21 mouse cellular contexts compared by ENCODE assay signal in the genomic region with DNA sequence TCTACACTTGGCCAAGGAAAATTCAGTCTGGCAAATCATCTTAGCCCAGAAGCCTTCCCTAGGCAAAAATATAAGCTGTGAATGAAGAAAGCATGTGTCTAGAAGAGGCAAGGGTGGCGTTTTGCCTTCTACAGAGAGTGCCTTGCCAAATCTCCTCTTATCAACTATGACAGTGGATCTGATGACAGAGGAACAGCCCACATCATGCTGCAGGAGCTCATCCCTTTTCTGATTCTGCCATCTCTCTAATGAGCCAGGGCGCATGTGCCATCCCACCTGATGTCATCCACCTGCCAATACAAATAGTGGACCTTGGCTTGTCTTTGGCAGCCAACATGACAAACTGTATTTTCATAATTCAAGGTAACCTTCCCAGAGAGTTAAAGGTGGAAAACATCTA.
A peak's percentile ranks its signal among the peaks of the same experiment; 100 is the strongest.
DNase-seq lines count a peak whose midpoint lies in the region; ATAC-seq and TF ChIP-seq lines count a peak whose summit lies in the region.
"Had no signal": no experiment of that assay in that cellular context is flagged by ENCODE, and none has a peak within 500 bp of the region (broad histone marks: within the 10 kb centered on the region; RNA-seq: fewer than 3 reads in every experiment).

No protein-coding gene starts in this region.

- H3K27me3 ChIP-seq in forebrain, embryonic 14.5 days (replicated peaks; ENCODE audit: control insufficient read depth, insufficient read depth, low read length), result no peaks in the 10 kb centered on the region
- no peaks in the 10 kb centered on the region for H3K27me3 ChIP-seq in forebrain, embryonic 12.5 days
- H3K27me3 ChIP-seq in kidney, embryonic 15.5 days, result no peaks in the 10 kb centered on the region
- H3K27me3 ChIP-seq in midbrain, embryonic 10.5 days (ENCODE audit: low read depth, poor library complexity, severe bottlenecking), result no peaks in the 10 kb centered on the region
- H3K27me3 ChIP-seq: CH12.LX; embryonic facial prominence, embryonic 13.5 days; heart, embryonic 12.5 days; intestine, embryonic 15.5 days; Patski had no signal

- no peak overlapping the region for H3K4me2 ChIP-seq in forebrain, embryonic 14.5 days (ENCODE audit: low read length)
- H3K4me2 ChIP-seq in forebrain, embryonic 12.5 days, result no peak overlapping the region
- no peak overlapping the region for H3K4me2 ChIP-seq in kidney, embryonic 15.5 days
- H3K4me2 ChIP-seq: embryonic facial prominence, embryonic 13.5 days; heart, embryonic 12.5 days; hindbrain, embryonic 14.5 days; intestine, embryonic 15.5 days had no signal

- no peaks in the 10 kb centered on the region for H3K4me1 ChIP-seq in forebrain, embryonic 14.5 days (ENCODE audit: control insufficient read depth, insufficient read depth, low read length)
- H3K4me1 ChIP-seq in forebrain, embryonic 12.5 days, result no peaks in the 10 kb centered on the region
- no peaks in the 10 kb centered on the region for H3K4me1 ChIP-seq in kidney, embryonic 15.5 days
- H3K4me1 ChIP-seq in midbrain, embryonic 10.5 days, result no peaks in the 10 kb centered on the region
- H3K4me1 ChIP-seq: embryonic facial prominence, embryonic 13.5 days; heart, embryonic 12.5 days; intestine, embryonic 15.5 days had no signal

- peak; percentile 64 for DNase-seq in forebrain, embryonic 14.5 days (ENCODE audit: low spot score)
- peak; percentile 53 for DNase-seq in kidney, adult 9 months
- peak; percentile 75 for DNase-seq in brain, embryonic 14.5 days (ENCODE audit: low read depth)
- no peak for DNase-seq in midbrain, embryonic 10.5 days (ENCODE audit: low spot score)
- DNase-seq: adrenal gland, postnatal 25 days; cerebellum, adult 11 months; cerebellum, adult 9-10 months; cerebellum, postnatal 36 days; gastrocnemius, adult 2 months; gastrocnemius, postnatal 25 days had no signal

- no peak for TF ChIP-seq POLR2A in brain, embryonic 14.5 days (IDR thresholded peaks at IDR 0.05; ENCODE audit: borderline replicate concordance, extremely low read depth, insufficient read depth, insufficient read length, poor library complexity, severe bottlenecking)

- no peak overlapping the region for H3K27ac ChIP-seq in forebrain, embryonic 14.5 days (ENCODE audit: low read depth, low read length)
- H3K27ac ChIP-seq in forebrain, embryonic 12.5 days, result no peak overlapping the region
- no peak overlapping the region for H3K27ac ChIP-seq in kidney, embryonic 15.5 days
- no peak overlapping the region for H3K27ac ChIP-seq in midbrain, embryonic 10.5 days (replicated peaks)
- H3K27ac ChIP-seq: embryonic facial prominence, embryonic 13.5 days; gastrocnemius, adult 2 months; hindbrain, embryonic 10.5 days; hindbrain, embryonic 14.5 days; intestine, embryonic 15.5 days had no signal

- TF ChIP-seq CTCF in brain, embryonic 14.5 days (IDR thresholded peaks at IDR 0.05; ENCODE audit: borderline replicate concordance, extremely low read depth, insufficient read depth, insufficient read length), result no peak

- peak; percentile 26; the same call in 1 of the 2 replicates for ATAC-seq in forebrain, embryonic 14.5 days
- ATAC-seq in forebrain, embryonic 12.5 days (ENCODE audit: low FRiP score), result no peak
- ATAC-seq in kidney, embryonic 15.5 days (replicated peaks; ENCODE audit: low FRiP score), result no peak
- ATAC-seq in megakaryocyte-erythroid progenitor cell, adult 5-6 weeks (replicated peaks; ENCODE audit: low FRiP score, low TSS enrichment, poor library complexity, severe bottlenecking), result 0 out of 2 replicates have a peak, but pooled peaks have one; percentile 22
- ATAC-seq: activated CD4-positive, CD25-positive, alpha-beta regulatory T cell, adult 4 months; intestine, embryonic 15.5 days; Patski had no signal

- no peaks in the 10 kb centered on the region for H3K36me3 ChIP-seq in forebrain, embryonic 14.5 days (ENCODE audit: control insufficient read depth, insufficient read depth, low read length)
- H3K36me3 ChIP-seq in forebrain, embryonic 12.5 days (replicated peaks), result no peaks in the 10 kb centered on the region
- no peaks in the 10 kb centered on the region for H3K36me3 ChIP-seq in kidney, embryonic 15.5 days
- H3K36me3 ChIP-seq in midbrain, embryonic 10.5 days, result no peaks in the 10 kb centered on the region
- H3K36me3 ChIP-seq: embryonic facial prominence, embryonic 13.5 days; heart, embryonic 12.5 days; hindbrain, embryonic 10.5 days; intestine, embryonic 15.5 days had no signal

- no peak overlapping the region for H3K4me3 ChIP-seq in forebrain, embryonic 14.5 days (ENCODE audit: low read depth, low read length)
- no peak overlapping the region for H3K4me3 ChIP-seq in forebrain, embryonic 12.5 days (replicated peaks)
- no peak overlapping the region for H3K4me3 ChIP-seq in kidney, embryonic 15.5 days (replicated peaks)
- H3K4me3 ChIP-seq in midbrain, embryonic 10.5 days, result no peak overlapping the region
- H3K4me3 ChIP-seq: embryonic facial prominence, embryonic 13.5 days; gastrocnemius, adult 2 months; heart, embryonic 12.5 days; hindbrain, embryonic 10.5 days; intestine, embryonic 15.5 days had no signal

- no peaks in the 10 kb centered on the region for H3K9me3 ChIP-seq in forebrain, embryonic 14.5 days (replicated peaks; ENCODE audit: control insufficient read depth, low read length)
- H3K9me3 ChIP-seq in forebrain, embryonic 12.5 days, result no peaks in the 10 kb centered on the region
- no peaks in the 10 kb centered on the region for H3K9me3 ChIP-seq in kidney, embryonic 15.5 days (replicated peaks)
- H3K9me3 ChIP-seq in midbrain, embryonic 10.5 days (replicated peaks), result no peaks in the 10 kb centered on the region
- H3K9me3 ChIP-seq: embryonic facial prominence, embryonic 13.5 days; heart, embryonic 12.5 days; hindbrain, embryonic 10.5 days; intestine, embryonic 15.5 days had no signal

- H3K9ac ChIP-seq in forebrain, embryonic 14.5 days (ENCODE audit: low read length), result no peak overlapping the region
- H3K9ac ChIP-seq in forebrain, embryonic 12.5 days, result no peak overlapping the region
- no peak overlapping the region for H3K9ac ChIP-seq in kidney, embryonic 15.5 days
- H3K9ac ChIP-seq: embryonic facial prominence, embryonic 13.5 days; heart, embryonic 12.5 days; hindbrain, embryonic 14.5 days; intestine, embryonic 15.5 days had no signal

- 77% methylated on average over 2 of the region's 2 CpGs for WGBS in forebrain, embryonic 14.5 days
- whole genome bisulfite sequencing in forebrain, embryonic 12.5 days, result 86% methylated on average over 2 of the region's 2 CpGs
- 87% methylated on average over 2 of the region's 2 CpGs for WGBS in kidney, embryonic 15.5 days
- 99% methylated on average over 2 of the region's 2 CpGs for WGBS in midbrain, embryonic 10.5 days

Comparison
In these comparisons a context has a peak if more than half of its experiments do, and no peak if none do; other contexts are left out.
1. ATAC-seq: peak in forebrain, embryonic 14.5 days (single experiment) and megakaryocyte-erythroid progenitor cell, adult 5-6 weeks (single experiment); none in forebrain, embryonic 12.5 days (single experiment) and kidney, embryonic 15.5 days (single experiment).